Comparison of ENCODE assay signal across 23 mouse cellular contexts in the genomic region with DNA sequence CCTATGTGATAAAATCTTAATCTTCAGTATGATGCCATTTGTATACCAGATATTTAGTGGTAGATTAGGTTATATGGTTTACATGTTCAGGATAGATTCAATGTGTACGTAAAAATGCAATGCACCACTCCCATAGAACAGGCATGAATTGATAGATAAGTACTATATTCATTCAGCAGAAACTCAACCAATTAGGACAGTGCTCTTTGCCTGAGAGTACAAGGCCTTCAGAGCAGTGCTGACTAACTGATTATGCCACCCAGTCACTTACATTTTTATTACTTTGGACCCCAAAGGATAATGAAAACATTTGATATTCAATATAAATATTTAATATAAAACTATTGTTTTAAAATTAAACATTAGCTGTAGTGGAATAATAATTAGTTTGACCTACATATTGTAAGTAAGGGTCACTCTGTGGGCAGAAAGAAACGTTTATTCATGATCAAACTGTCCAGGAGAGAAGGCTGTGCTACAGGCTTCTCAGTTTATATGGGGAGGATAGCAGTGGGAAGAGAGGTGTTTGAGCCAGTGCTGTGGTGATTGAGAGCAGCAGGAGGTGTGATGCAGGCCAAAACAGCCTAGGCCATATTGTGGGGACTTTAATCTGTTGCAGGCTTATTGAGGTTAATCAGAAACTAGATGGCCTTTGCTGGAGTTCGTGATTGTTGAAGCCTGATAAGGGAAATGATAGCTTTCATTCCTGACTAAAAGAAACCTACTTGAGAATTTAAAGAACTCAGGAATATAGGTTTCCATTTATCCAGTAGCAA.
DNase-seq lines count a peak whose midpoint lies in the region; ATAC-seq and TF ChIP-seq lines count a peak whose summit lies in the region.
"Had no signal": no experiment of that assay in that cellular context is flagged by ENCODE, and none has a peak within 500 bp of the region (broad histone marks: within the 10 kb centered on the region; RNA-seq: fewer than 3 reads in every experiment).

No protein-coding gene starts in this region.

- 0 out of 2 replicates have a peak overlapping the region, but pooled peaks have one; percentile 41 for H3K27ac ChIP-seq in intestine, embryonic 16.5 days (ENCODE audit: low read length)
- H3K27ac ChIP-seq in hindbrain, postnatal 0 days: no peak overlapping the region
- H3K27ac ChIP-seq: embryonic facial prominence, embryonic 12.5 days; embryonic facial prominence, embryonic 15.5 days; gastrocnemius, adult 2 months; heart, embryonic 15.5 days; hindbrain, embryonic 14.5 days had no signal

- ATAC-seq in intestine, embryonic 16.5 days: peak; percentile 99
- no peak for ATAC-seq in hindbrain, postnatal 0 days
- ATAC-seq: activated CD4-positive, CD25-positive, alpha-beta regulatory T cell, adult 4 months; forebrain, embryonic 14.5 days; forebrain, postnatal 0 days had no signal

- no peaks in the 10 kb centered on the region for H3K9me3 ChIP-seq in intestine, embryonic 16.5 days (ENCODE audit: control insufficient read depth, low read length)
- no peaks in the 10 kb centered on the region for H3K9me3 ChIP-seq in hindbrain, postnatal 0 days (ENCODE audit: low read length)
- H3K9me3 ChIP-seq: embryonic facial prominence, embryonic 12.5 days; embryonic facial prominence, embryonic 15.5 days; heart, embryonic 12.5 days; heart, embryonic 15.5 days had no signal

- peak; percentile 5 to 31 for DNase-seq in cerebellum, postnatal 10 days
- DNase-seq in cerebellum, postnatal 36 days: no peak
- DNase-seq in left cerebral cortex, postnatal 4 days: peak; percentile 0
- no peak for DNase-seq in left cerebral cortex, postnatal 14 days (ENCODE audit: low spot score in 2 of 2)
- no peak for DNase-seq in hindbrain, postnatal 0 days (ENCODE audit: low spot score)
- DNase-seq: adrenal gland, adult 8-10 months; adrenal gland, postnatal 25 days; cerebellum, adult 11-12 months; cerebellum, adult 8-10 months; forebrain, postnatal 0 days; gastrocnemius, adult 2 months; gastrocnemius, postnatal 14 days; heart, adult 18-20 months; heart, postnatal 14 days; heart, postnatal 4 days had no signal

- H3K36me3 ChIP-seq in intestine, embryonic 16.5 days (ENCODE audit: control insufficient read depth, insufficient read depth, low read length): no peaks in the 10 kb centered on the region
- H3K36me3 ChIP-seq in hindbrain, postnatal 0 days (ENCODE audit: insufficient read depth, low read length): no peaks in the 10 kb centered on the region
- H3K36me3 ChIP-seq: embryonic facial prominence, embryonic 12.5 days; embryonic facial prominence, embryonic 15.5 days; heart, embryonic 12.5 days; heart, embryonic 15.5 days had no signal

- WGBS in intestine, embryonic 16.5 days: 42% methylated on average over 3 of the region's 3 CpGs
- 61% methylated on average over 3 of the region's 3 CpGs for WGBS in hindbrain, postnatal 0 days

- no peak overlapping the region for H3K4me2 ChIP-seq in intestine, embryonic 16.5 days (ENCODE audit: low read depth, low read length)
- no peak overlapping the region for H3K4me2 ChIP-seq in hindbrain, postnatal 0 days (ENCODE audit: low read depth, low read length)
- H3K4me2 ChIP-seq: embryonic facial prominence, embryonic 12.5 days; embryonic facial prominence, embryonic 15.5 days; heart, embryonic 12.5 days; heart, embryonic 15.5 days; hindbrain, embryonic 14.5 days had no signal

- TF ChIP-seq CTCF in hindbrain, postnatal 0 days (IDR thresholded peaks at IDR 0.05; ENCODE audit: low read depth): no peak

- H3K9ac ChIP-seq in intestine, embryonic 16.5 days (ENCODE audit: low read depth, low read length): no peak overlapping the region
- H3K9ac ChIP-seq in hindbrain, postnatal 0 days (replicated peaks; ENCODE audit: low read length): no peak overlapping the region
- H3K9ac ChIP-seq: embryonic facial prominence, embryonic 12.5 days; embryonic facial prominence, embryonic 15.5 days; forebrain, postnatal 0 days; heart, embryonic 12.5 days; heart, embryonic 15.5 days; hindbrain, embryonic 14.5 days had no signal

- no peaks in the 10 kb centered on the region for H3K27me3 ChIP-seq in intestine, embryonic 16.5 days (replicated peaks; ENCODE audit: control insufficient read depth, insufficient read depth, low read length)
- H3K27me3 ChIP-seq in hindbrain, postnatal 0 days (ENCODE audit: insufficient read depth, low read length): no peaks in the 10 kb centered on the region
- H3K27me3 ChIP-seq: embryonic facial prominence, embryonic 12.5 days; embryonic facial prominence, embryonic 15.5 days; heart, embryonic 12.5 days; heart, embryonic 15.5 days had no signal

- H3K4me1 ChIP-seq in intestine, embryonic 16.5 days (ENCODE audit: control insufficient read depth, insufficient read depth, low read length): no peaks in the 10 kb centered on the region
- H3K4me1 ChIP-seq in hindbrain, postnatal 0 days (ENCODE audit: insufficient read depth, low read length): no peaks in the 10 kb centered on the region
- H3K4me1 ChIP-seq: embryonic facial prominence, embryonic 12.5 days; embryonic facial prominence, embryonic 15.5 days; heart, embryonic 12.5 days; heart, embryonic 15.5 days had no signal

- intact Hi-C loops in left cerebral cortex, postnatal 4 days (cut with DNase I): no loop called here
- intact Hi-C loops in left cerebral cortex, postnatal 14 days (cut with DNase I): no loop called here

- H3K4me3 ChIP-seq in intestine, embryonic 16.5 days (ENCODE audit: low read length): no peak overlapping the region
- no peak overlapping the region for H3K4me3 ChIP-seq in hindbrain, postnatal 0 days (ENCODE audit: low read length)
- H3K4me3 ChIP-seq: embryonic facial prominence, embryonic 12.5 days; embryonic facial prominence, embryonic 15.5 days; gastrocnemius, adult 2 months; heart, embryonic 12.5 days; heart, embryonic 15.5 days had no signal

Comparison
In these comparisons a context has a peak if more than half of its experiments do, and no peak if none do; other contexts are left out.
1. DNase-seq: peak in cerebellum, postnatal 10 days (2 of 2) and left cerebral cortex, postnatal 4 days (single experiment); none in cerebellum, postnatal 36 days (0 of 2), left cerebral cortex, postnatal 14 days (0 of 2) and hindbrain, postnatal 0 days (single experiment).